Mouse (Mus musculus) hindlimb bud, embryonic 11.5 days (tissue): ENCODE data around the gene Lpcat1.

Source experiments
- DNase-seq: peaks from one replicate; pipeline ENCODE4 v3.0.0-alpha.2; 2012; ENCODE audit warnings: low read depth, low spot score; ENCODE audit errors: extremely low spot score

Gene Lpcat1

GRCm38 (mm10) chr13:73475058-73475980 is 8.3 kb downstream of the Lpcat1 start:
- DNase-seq: no peak

DNA sequence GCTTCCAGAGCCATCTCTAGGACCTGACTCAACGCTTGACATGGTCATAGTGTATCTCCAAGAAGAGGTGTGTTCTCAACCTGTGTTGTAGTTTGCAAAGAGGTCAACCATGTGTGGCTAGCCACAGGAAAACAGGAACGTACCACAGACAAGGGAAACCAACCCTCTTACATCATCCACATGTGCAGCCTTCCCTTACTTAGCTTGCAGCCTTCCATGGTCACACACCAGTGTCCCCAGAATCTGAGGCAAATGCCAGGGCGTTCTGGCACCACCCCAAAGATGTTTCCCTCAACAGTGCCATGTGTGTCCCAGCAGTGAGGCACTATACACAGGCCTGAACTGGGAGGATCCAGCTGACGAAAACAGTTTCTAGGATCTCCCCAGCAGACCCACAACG is 9.3 kb downstream of the Lpcat1 start:
- DNase-seq: no peak

DNA sequence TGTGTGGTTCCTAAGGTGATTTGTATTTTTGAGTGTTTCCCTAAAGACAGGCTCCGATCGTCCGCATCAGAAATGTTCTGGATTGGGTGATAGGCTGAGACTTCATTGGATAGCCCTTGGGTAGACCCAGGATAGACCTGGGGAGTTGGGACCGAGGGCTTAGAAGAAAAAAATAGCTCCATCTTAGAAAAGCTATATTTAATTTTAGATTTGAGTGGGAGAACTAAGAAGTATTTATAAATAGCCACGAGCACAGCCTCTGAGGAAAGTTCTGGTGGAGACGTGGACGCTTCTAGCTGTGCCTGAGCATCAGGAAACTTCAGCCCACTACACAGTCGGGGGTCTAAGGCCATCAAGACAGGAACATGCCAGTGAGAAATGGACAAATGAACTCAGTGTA is 9.8 kb downstream of the Lpcat1 start:
- no peak for DNase-seq

- no peak for DNase-seq
These were observed 10.8 kb downstream of the Lpcat1 start for GRCm38 (mm10) chr13:73477841-73478240.

GRCm38 (mm10) chr13:73482476-73482875 is 15.5 kb downstream of the Lpcat1 start:
- no peak for DNase-seq

GRCm38 (mm10) chr13:73483331-73483730 is 16.3 kb downstream of the Lpcat1 start:
- DNase-seq: no peak

DNA sequence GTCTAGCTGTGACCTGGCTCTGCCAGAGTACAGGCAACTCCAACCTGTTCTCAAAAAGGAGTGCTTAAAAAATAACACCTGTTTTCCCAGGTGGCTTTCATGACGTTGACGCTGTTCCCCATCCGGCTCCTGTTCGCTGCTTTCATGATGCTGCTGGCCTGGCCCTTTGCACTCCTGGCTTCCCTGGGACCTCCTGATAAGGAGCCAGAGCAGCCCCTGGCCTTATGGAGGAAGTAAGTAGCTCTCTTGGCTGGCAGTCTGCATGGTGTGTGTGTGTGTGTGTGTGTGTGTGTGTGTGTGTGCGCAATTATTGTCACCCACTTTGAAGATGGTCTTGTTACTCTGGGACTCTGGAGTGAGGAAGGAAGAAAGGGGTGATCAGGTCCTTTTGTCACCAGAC is 17.2 kb downstream of the Lpcat1 start:
- no peak for DNase-seq

DNA sequence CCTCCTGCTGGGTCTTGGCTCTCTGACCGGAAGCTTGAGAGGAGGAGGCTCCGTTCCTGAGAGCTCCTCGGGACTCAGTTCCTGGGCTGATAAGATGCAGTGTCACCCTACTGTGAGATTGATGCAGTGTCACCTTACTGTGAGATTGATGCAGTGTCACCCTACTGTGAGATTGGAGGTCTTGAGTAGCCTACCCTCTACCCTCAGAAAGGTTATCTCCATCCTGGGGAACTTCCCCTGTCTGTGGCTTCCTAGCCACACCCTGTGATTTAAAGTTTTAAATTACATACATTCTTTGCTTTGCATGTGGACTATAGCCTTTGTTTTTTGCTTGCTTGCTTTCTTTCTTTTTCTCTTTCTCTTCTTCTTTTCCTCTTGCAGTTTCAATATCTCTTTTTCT is 21.1 kb downstream of the Lpcat1 start:
- DNase-seq: no peak

- no peak for DNase-seq
These were observed 21.7 kb downstream of the Lpcat1 start for GRCm38 (mm10) chr13:73488707-73489106.

DNA sequence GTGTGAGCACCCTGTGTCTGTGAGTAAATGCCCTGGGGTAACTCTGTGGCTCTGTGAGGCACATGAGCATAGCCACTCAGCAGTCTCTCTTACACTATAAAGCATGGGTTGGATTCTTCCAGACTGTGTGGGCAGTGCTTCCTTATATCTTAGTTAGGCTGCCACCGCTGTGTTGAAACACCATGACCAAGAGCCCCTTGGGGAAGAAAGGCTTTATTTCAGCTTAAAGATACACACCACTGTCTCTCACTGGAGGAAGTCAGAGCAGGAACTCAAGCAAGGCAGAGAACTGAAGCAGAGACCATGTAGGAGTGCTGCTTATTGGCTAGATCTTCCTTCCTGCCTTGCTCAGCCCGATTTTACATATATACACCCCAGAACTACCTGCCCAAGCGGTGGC is 23.0 kb downstream of the Lpcat1 start:
- DNase-seq: no peak

GRCm38 (mm10) chr13:73490564-73491170 is 23.7 kb downstream of the Lpcat1 start:
- DNase-seq: no peak

GRCm38 (mm10) chr13:73493183-73493582 is 26.2 kb downstream of the Lpcat1 start:
- DNase-seq: no peak

GRCm38 (mm10) chr13:73494528-73494927 is 27.5 kb downstream of the Lpcat1 start:
- DNase-seq: no peak

GRCm38 (mm10) chr13:73496137-73496536 is 29.1 kb downstream of the Lpcat1 start:
- DNase-seq: no peak

DNA sequence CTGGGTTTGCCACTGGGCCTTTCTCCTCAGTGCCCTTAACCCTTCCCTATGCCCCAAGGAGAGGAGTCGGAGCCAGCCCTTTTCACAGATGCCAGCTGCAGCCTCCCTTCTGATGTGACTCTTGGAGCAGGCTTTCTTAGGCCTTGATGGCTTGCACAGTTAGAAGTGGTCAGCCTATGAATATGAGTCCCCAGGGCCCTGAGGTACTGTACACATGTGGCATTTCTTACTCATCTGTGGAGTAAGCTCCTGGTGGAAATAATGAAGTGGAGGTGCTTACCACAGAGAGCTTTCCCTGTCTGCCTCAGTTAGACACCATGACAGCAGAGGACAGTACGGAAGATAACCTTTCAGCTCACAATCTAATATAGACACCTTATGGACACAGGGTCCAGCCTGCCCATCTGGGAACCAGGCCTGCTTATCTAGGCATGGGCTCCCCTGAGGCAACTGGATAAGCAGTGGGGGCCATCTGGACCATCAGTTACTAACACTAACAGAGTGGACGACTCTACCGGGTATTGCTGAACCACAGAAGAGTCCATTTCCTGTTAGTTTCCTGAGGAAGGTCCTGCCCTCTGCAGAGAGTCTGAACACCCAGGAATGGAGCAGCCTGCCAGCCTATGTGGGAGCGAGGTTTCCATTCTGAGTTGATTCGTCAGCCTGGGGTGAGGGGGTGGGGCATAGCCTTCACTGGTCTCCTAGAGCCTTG is 33.1 kb downstream of the Lpcat1 start:
- no peak for DNase-seq

- DNase-seq: no peak
These were observed 35.7 kb downstream of the Lpcat1 start for GRCm38 (mm10) chr13:73502719-73503118.

DNA sequence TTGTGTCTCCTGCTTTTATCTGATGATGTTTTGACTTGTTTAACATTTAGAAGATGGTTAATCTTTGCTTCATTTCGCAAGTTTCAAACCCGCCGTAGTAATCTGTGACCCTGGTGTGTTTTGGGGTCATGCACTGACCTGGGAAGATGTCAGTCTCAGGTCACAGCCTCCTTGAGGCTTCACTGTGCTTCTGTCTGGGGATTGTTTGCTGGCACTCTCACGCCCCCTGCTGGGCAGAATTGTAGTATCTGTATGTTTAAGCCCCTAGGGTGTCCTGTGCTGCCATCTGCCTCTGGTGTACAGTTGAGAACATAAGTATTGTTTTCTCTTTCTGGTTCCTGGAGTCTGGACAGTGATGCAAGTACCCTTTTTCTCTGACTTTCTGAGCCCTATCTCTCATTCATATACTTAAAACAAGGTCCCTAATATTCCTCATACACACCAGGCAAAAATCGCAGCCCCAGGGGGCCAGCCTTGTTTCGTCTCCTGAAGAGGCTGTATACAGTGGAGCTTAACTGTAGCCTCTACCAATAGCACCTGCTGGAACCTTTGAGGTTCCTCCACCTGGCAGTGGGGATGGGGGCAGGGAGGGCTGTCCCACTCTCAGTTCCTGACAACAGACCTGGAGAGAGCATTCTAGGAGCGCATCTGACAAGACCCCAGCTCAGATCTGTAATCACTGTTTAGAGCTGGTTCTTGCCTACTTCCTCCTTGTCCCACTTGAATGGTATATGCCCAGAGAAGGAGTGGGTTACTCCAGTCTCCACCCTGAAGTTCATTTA is 38.9 kb downstream of the Lpcat1 start:
- DNase-seq: peak; percentile 44

DNA sequence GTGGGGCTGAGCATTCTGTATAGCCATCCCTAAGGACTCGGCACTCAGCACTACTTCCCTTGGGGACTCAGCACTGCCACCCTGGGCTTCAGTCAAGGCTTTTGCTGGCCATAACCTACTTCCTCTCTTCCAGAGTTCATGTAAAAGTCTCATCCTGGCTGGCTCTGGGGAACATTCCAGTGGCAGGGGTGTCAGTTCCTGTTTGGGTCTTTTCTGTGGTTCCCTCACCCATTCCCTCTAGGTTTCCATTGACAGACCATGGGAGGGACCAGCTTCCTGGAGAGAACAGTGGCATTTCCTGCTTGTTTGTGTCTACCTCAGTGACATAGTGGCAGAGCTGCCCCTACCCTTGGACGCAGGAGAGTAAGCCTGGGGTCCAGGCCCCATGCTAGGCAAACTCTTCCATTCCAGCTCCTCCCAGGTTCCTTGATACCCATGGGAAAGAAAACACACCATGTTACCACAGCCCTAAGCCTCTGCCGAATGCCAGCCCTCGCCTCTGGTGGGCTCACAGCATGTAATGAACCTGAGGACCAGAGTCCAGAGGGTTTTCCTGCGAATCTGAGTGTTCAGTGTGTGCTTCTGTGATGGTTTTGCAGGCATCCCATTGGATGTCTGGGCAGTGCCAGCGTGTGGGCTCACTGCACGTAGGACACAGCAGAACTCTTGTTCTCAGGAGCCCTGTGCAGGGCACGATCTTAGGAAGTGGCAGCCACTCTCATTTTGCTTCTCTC is 42.0 kb downstream of the Lpcat1 start:
- no peak for DNase-seq

GRCm38 (mm10) chr13:73509869-73510268 is 42.9 kb downstream of the Lpcat1 start:
- no peak for DNase-seq
